Mouse (Mus musculus) heart, postnatal 0 days (tissue): ENCODE results near the gene Lrrc28. TPM values are rescaled to one million over a fixed set of nuclear protein-coding genes. Genes with fewer than 3 reads are reported as not detected.
A peak's percentile ranks its signal among the peaks of the same experiment; 100 is the strongest.

Source experiments
- ATAC-seq: fragments of 200-750 bp; cut with Nextera tagmentation; 2 replicates; pipeline ENCODE4 v1.8.0; 2017; ENCODE audit warnings: low read depth, moderate number of reproducible peaks, moderate library complexity; ENCODE audit not compliant: insufficient read depth
- DNase-seq: peaks from one replicate; pipeline ENCODE4 v3.0.0-alpha.2; 2016; ENCODE audit warnings: low spot score
- H3K27ac ChIP-seq: fragments of 300-500 bp; sonication (generic); 2 replicates; pipeline ENCODE4 v1.5.1; 2014; ENCODE audit warnings: low read depth, mild to moderate bottlenecking
- H3K27me3 ChIP-seq: fragments of 300-500 bp; sonication (generic); 2 replicates; pipeline ENCODE4 v1.6.1; 2014; ENCODE audit warnings: low read length, mixed read lengths; ENCODE audit not compliant: control insufficient read depth, insufficient read depth
- H3K36me3 ChIP-seq: fragments of 300-500 bp; sonication (generic); replicated peaks from 2 replicates; pipeline ENCODE4 v1.6.1; 2014; ENCODE audit warnings: low read length, mixed read lengths; ENCODE audit not compliant: control insufficient read depth, insufficient read depth
- H3K4me1 ChIP-seq: fragments of 300-500 bp; sonication (generic); 2 replicates; pipeline ENCODE4 v1.6.1; 2014; ENCODE audit warnings: antibody characterized with exemption; ENCODE audit not compliant: control insufficient read depth, insufficient read depth
- H3K4me2 ChIP-seq: fragments of 300-500 bp; sonication (generic); 2 replicates; pipeline ENCODE4 v1.6.1; 2014; ENCODE audit warnings: low read depth, mild to moderate bottlenecking, low read length, moderate library complexity
- H3K4me3 ChIP-seq: fragments of 300-500 bp; sonication (generic); 2 replicates; pipeline ENCODE4 v1.5.1; 2014; ENCODE audit warnings: low read depth, low read length
- H3K9ac ChIP-seq: fragments of 300-500 bp; sonication (generic); replicated peaks from 2 replicates; pipeline ENCODE4 v1.6.1; 2014; ENCODE audit warnings: low read depth, low read length, mixed read lengths
- H3K9me3 ChIP-seq: fragments of 300-500 bp; sonication (generic); replicated peaks from 2 replicates; pipeline ENCODE4 v1.6.1; 2016; ENCODE audit warnings: low read length; ENCODE audit not compliant: control insufficient read depth
- CTCF ChIP-seq: IDR thresholded peaks from 2 replicates; pipeline ENCODE4 v1.5.1; 2016; ENCODE audit warnings: antibody characterized with exemption, control low read depth, low read depth
- EP300 ChIP-seq: IDR thresholded peaks from 2 replicates; pipeline ENCODE4 v1.6.1; 2016; ENCODE audit warnings: antibody characterized with exemption, low read depth
- WGBS: fragments of 180-500 bp; shearing (Covaris S2); extraction: QIAGEN DNeasy Blood & Tissue Kit; methylation state at CpG from one replicate; pipeline ENCODE4 v1.1.7; 2014; 5-methylcytosine and 5-hydroxymethylcytosine counted together
- polyA plus RNA-seq: library from polyadenylated mRNA; unstranded; fragments of >200 nt; fragmentation: Nextera tagmentation; extraction: Ambion mirVana; gene quantifications from 2 replicates; pipeline ENCODE4 v1.2.1, GENCODE M21; 2015
- total RNA-seq: library from RNA; depleted of rRNA; stranded (reverse); fragments of >200 nt; gene quantifications from 2 replicates; pipeline ENCODE4 v1.2.3, GENCODE M21; 2014; ENCODE audit warnings: low replicate concordance

Gene Lrrc28
- total and polyA plus RNA-seq, 2 experiments from 2014 or later: 14.3 to 71.6 TPM

DNA sequence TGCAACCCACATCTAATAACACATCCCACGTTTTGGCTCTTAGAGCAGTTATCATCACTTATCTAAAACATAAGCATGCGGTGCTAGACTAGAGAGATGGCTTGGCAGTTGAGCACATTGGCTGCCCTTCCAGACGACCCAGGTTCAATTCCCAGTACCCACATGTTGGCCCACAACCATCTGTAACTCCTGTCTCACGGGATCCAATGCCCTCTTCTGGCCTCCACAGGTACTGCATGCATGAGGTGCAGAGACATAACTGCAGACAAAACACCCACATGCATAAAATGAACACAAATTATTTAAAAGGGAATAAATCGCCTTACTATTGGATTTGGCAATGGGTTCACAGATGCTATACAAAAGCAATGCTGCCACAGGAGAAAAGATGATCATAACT is 12.7 kb downstream of the Lrrc28 start:
- Histone ChIP-seq H3K9ac (no peak overlapping the region), H3K4me3 (no peak overlapping the region), H3K4me2 (no peak overlapping the region), H3K9me3 (no peaks in the 10 kb centered on the region), H3K27me3 (no peaks in the 10 kb centered on the region), H3K27ac (no peak overlapping the region), H3K4me1 (no peaks in the 10 kb centered on the region), H3K36me3 (peaks cover 5% of the 10 kb centered on the region; the same call in 1 of the 2 replicates)
- no peak for DNase-seq
- TF ChIP-seq CTCF: peak; percentile 32
- no peak for TF ChIP-seq EP300
- 76% methylated on average over 5 of the region's 5 CpGs for WGBS
- ATAC-seq: no peak

DNA sequence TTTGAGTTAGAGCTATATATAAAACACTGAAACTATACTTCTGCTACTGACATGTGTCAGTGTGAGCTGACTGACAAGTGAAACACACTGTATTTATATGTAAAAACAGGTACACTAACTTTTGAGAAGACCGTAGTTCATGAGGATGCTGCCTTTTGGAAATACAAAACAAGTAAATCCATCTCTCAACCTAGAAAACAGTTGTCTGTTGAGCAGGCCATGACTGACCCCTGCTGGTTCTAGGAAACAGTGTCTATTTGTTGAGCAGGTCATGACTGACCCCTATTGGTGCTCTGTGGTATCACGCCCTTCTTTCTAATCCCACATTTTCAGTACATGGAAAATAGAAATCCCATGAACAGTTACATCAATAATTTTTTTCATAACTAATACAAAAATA is 14.3 kb downstream of the Lrrc28 start:
- peak; percentile 86 for ATAC-seq
- no peaks in the 10 kb centered on the region for H3K27me3 ChIP-seq

DNA sequence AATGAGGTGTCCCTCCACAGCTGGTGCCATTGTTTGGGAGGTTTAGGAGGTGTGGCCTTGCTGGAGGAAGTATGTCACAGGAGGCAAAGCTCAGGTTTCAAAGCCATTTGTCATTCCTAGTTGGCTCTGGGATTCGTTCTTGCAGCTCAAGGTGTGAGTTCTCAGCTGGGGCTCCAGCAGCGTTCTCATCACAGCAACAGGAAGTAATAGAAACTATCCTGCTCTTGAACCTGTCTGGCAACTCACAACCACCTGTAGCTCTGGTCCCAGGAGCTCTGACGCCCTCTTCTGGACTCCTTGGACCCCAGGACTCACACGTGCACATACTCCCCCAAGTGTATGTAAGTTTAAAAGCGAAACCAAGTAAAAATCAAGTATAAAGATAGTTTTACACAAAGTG is 15.4 kb downstream of the Lrrc28 start:
- no peak for ATAC-seq
- DNase-seq: no peak
- no peaks in the 10 kb centered on the region for H3K36me3 ChIP-seq
- H3K27me3 ChIP-seq: no peaks in the 10 kb centered on the region
- TF ChIP-seq EP300: no peak
- TF ChIP-seq CTCF: no peak
- H3K4me1 ChIP-seq: no peaks in the 10 kb centered on the region
- H3K9me3 ChIP-seq: no peaks in the 10 kb centered on the region
- WGBS: 66% methylated on average over 5 of the region's 5 CpGs
- no peak overlapping the region for H3K27ac ChIP-seq
- no peak overlapping the region for H3K4me3 ChIP-seq
- no peak overlapping the region for H3K4me2 ChIP-seq
- H3K9ac ChIP-seq: no peak overlapping the region

More for the DNA sequence above, 14.3 kb downstream of the Lrrc28 start:
- DNase-seq: peak; percentile 85
- no peaks in the 10 kb centered on the region for H3K9me3 ChIP-seq
- H3K4me1 ChIP-seq: no peaks in the 10 kb centered on the region
- WGBS: 12% methylated on average over 2 of the region's 2 CpGs
- H3K4me2 ChIP-seq: no peak overlapping the region
- H3K27ac ChIP-seq: no peak overlapping the region
- peaks cover 1% of the 10 kb centered on the region; the same call in 1 of the 2 replicates for H3K36me3 ChIP-seq
- TF ChIP-seq CTCF (peak; percentile 100), EP300 (no peak)
- no peak overlapping the region for H3K4me3 ChIP-seq
- H3K9ac ChIP-seq: no peak overlapping the region

DNA sequence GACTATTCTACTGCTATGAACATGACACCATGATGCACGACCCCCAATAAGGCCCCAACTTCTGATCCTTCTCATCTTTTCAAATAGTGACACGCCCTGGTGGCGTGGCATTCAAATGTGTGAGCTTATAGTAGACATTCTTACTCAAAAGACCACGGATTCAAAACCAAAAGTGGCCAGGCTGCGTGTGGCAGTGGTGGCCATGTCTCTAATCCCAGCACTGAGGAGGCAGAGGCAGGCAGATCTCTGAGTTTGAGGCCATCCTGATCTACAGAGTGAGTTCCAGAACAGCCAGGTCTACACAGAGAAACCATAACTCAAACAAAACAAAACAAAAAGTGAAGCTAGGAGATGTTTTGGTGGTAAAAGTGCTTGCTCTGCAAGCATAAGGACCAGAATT is 18.4 kb downstream of the Lrrc28 start:
- Histone ChIP-seq H3K27me3 (no peaks in the 10 kb centered on the region), H3K4me1 (peaks cover 7% of the 10 kb centered on the region), H3K27ac (no peak overlapping the region), H3K36me3 (no peaks in the 10 kb centered on the region), H3K4me3 (no peak overlapping the region), H3K9ac (no peak overlapping the region), H3K9me3 (no peaks in the 10 kb centered on the region), H3K4me2 (no peak overlapping the region)
- ATAC-seq (no peak), DNase-seq (no peak)
- TF ChIP-seq EP300 (no peak), CTCF (no peak)
- WGBS: 91% methylated on average over 5 of the region's 5 CpGs

DNA sequence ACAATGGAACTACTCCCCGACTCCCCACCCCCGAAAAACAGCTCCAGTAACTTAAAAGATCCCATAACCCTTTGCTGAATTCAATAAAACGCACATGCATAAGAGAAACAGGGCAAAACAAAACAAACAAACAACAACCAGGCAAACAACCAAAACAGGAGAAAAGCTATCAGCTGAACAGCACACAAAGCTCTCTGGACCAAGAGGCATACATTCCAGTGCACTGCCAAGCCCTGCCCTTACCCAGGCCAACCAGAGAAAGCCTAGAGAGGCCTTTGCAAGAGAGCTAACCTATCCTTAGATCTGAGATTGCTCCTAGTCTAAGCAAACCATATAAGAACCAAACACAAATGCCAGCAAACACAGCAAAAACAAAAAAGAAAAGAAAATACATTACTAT is 22.9 kb downstream of the Lrrc28 start:
- Histone ChIP-seq H3K4me1 (peaks cover 16% of the 10 kb centered on the region), H3K4me3 (no peak overlapping the region), H3K4me2 (no peak overlapping the region), H3K36me3 (peaks cover 6% of the 10 kb centered on the region; the same call in 1 of the 2 replicates), H3K9me3 (no peaks in the 10 kb centered on the region), H3K27ac (peak overlapping the region; percentile 57), H3K9ac (no peak overlapping the region), H3K27me3 (no peaks in the 10 kb centered on the region)
- no peak for ATAC-seq
- 64% methylated on average over 3 of the region's 3 CpGs for WGBS
- no peak for TF ChIP-seq CTCF
- TF ChIP-seq EP300: no peak
- DNase-seq: no peak

DNA sequence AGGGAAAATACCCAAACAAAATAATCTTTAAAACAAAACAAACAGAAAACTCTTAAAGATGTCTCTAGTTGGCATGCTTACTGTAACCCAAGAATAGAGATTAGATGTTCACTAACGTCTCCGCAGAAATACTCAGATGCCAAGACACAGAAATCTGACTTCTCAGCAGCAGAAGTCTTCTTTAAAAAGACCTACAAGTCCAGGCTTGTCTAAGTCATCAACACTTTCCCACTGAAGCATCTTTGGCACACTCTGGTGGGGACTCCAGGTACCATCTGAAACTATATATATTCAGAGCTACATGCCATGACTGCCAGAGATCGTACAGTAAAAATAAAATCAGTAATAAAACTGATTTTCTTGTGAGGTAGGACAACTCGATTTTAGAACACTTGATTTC is 25.2 kb downstream of the Lrrc28 start:
- Histone ChIP-seq H3K4me2 (no peak overlapping the region), H3K27me3 (no peaks in the 10 kb centered on the region), H3K4me1 (peaks cover 25% of the 10 kb centered on the region), H3K36me3 (peaks cover 6% of the 10 kb centered on the region; the same call in 1 of the 2 replicates), H3K4me3 (no peak overlapping the region), H3K9ac (no peak overlapping the region), H3K27ac (peak overlapping the region; percentile 34; the same call in 1 of the 2 replicates), H3K9me3 (no peaks in the 10 kb centered on the region)
- TF ChIP-seq CTCF: peak; percentile 63
- TF ChIP-seq EP300: no peak
- DNase-seq: peak; percentile 78
- WGBS: 35% methylated on average over 4 of the region's 4 CpGs
- ATAC-seq: peak; percentile 74; the same call in 1 of the 2 replicates
